Mouse (Mus musculus) ES-Bruce4 (cell line): ENCODE data around the gene Marc2. TPM values are rescaled to one million over a fixed set of nuclear protein-coding genes. Genes with fewer than 3 reads are reported as not detected.

Source experiments
- H3K27ac ChIP-seq: 2 replicates; pipeline ENCODE4 v1.5.1; 2012; ENCODE audit warnings: low read length, inconsistent platforms; ENCODE audit not compliant: insufficient read depth
- H3K27me3 ChIP-seq: 2 replicates; pipeline ENCODE4 v1.6.1; 2012; ENCODE audit warnings: mild to moderate bottlenecking, low read length, inconsistent platforms; ENCODE audit not compliant: control insufficient read depth, poor library complexity, insufficient read depth, severe bottlenecking
- H3K36me3 ChIP-seq: 2 replicates; pipeline ENCODE4 v1.6.1; 2012; ENCODE audit warnings: inconsistent platforms, mild to moderate bottlenecking, low read length, moderate library complexity; ENCODE audit not compliant: control insufficient read depth, poor library complexity, insufficient read depth, severe bottlenecking
- H3K4me1 ChIP-seq: one replicate; pipeline ENCODE4 v1.8.1; 2011; ENCODE audit warnings: low read length; ENCODE audit not compliant: control insufficient read depth, insufficient read depth
- H3K4me3 ChIP-seq: 2 replicates; pipeline ENCODE4 v1.5.1; 2011; ENCODE audit warnings: low read depth, mild to moderate bottlenecking, low read length
- H3K9ac ChIP-seq: 2 replicates; pipeline ENCODE4 v1.6.1; 2012; ENCODE audit warnings: low read depth, mild to moderate bottlenecking, inconsistent platforms; ENCODE audit not compliant: poor library complexity, severe bottlenecking
- H3K9me3 ChIP-seq: replicated peaks from 2 replicates; pipeline ENCODE4 v1.6.1; 2012; ENCODE audit warnings: mild to moderate bottlenecking, low read length, inconsistent platforms; ENCODE audit not compliant: control insufficient read depth, poor library complexity, insufficient read depth, severe bottlenecking
- CTCF ChIP-seq: IDR thresholded peaks from one replicate; pipeline ENCODE4 v1.8.1; 2011; ENCODE audit warnings: low read depth, low read length
- EP300 ChIP-seq: IDR thresholded peaks from 2 replicates; pipeline ENCODE4 v1.6.1; 2011; ENCODE audit warnings: low read depth, low read length; ENCODE audit not compliant: insufficient read depth
- POLR2A ChIP-seq: IDR thresholded peaks from one replicate; pipeline ENCODE4 v1.8.1; 2011; ENCODE audit warnings: low read length; ENCODE audit not compliant: insufficient read depth
- polyA plus RNA-seq: library from polyadenylated mRNA; stranded (reverse); fragments of >200 nt; gene quantifications from 2 replicates; pipeline ENCODE4 v1.2.4, GENCODE M21; 2011; ENCODE audit warnings: low read depth; ENCODE audit not compliant: missing spikeins, insufficient read depth, insufficient read length

Gene Marc2
- polyA plus RNA-seq, 1 experiment = 77.4 TPM

DNA sequence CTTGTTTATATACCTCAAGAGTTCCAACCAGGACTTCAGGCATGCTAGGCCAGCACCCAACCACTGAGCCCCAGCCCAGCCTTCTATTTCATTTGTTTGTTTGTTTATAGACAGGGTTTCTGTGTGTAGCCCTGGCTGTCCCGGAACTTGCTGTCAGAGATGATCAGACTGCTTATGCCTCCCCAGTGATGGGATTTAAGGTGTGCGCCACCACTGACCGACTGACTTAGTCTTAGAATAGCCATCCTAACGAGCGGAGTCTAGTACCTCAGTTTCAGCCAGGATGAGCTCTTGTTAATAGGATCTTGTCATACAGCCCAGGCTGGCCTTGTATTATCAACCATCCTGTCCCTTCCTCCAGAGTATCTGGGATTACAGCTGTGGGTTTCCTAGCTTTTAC, 35.0 kb upstream of the Marc2 start:
- Histone ChIP-seq H3K4me1 (no peaks in the 10 kb centered on the region), H3K36me3 (no peaks in the 10 kb centered on the region), H3K9ac (no peak overlapping the region), H3K9me3 (no peaks in the 10 kb centered on the region), H3K27ac (no peak overlapping the region), H3K4me3 (no peak overlapping the region), H3K27me3 (no peaks in the 10 kb centered on the region)
- TF ChIP-seq CTCF = no peak

DNA sequence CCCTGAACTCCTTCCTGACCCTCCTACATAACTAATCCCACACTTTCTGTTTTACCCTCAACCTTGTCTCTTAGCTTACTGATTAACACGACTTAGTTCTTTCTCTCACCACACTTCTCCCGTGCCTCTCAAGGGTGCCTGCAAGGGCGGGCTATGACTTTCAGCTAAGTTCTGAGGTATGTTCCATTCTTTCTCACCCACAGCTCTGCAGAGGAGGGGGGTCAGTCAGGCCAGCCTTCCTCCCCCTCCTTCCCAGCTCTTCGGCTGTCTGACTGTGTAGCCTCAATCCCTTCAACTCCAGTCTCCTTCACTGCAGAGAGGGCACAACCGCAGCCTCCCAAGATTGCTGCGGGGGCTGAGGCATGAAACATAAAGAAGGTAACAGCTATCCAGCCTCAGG, 32.6 kb upstream of the Marc2 start:
- no peak for TF ChIP-seq POLR2A
- TF ChIP-seq CTCF = no peak
- no peak for TF ChIP-seq EP300
- no peak overlapping the region for H3K27ac ChIP-seq
- no peaks in the 10 kb centered on the region for H3K9me3 ChIP-seq
- no peak overlapping the region for H3K4me3 ChIP-seq
- no peaks in the 10 kb centered on the region for H3K4me1 ChIP-seq
- no peak overlapping the region for H3K9ac ChIP-seq
- no peaks in the 10 kb centered on the region for H3K36me3 ChIP-seq
- no peaks in the 10 kb centered on the region for H3K27me3 ChIP-seq

DNA sequence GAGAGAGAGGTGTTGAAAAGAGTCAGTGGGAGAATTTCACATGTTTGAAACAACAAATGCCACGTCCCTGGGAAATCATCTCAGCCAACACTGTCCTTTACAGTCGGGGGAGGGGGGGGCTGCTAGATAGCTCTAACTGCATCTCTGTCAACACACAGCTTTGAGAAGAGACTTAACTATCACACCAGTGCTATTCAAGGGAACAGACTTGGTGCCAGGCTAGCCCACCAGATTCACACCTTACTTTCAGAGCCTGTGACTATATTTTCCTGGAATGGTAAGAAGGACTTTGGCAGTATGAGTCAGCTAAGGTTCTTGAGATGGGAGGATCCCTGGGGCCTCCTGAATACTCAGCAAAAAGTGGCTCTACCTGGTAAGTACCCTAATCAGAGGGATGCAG, 31.1 kb upstream of the Marc2 start:
- Histone ChIP-seq H3K27me3 (no peaks in the 10 kb centered on the region), H3K4me3 (no peak overlapping the region), H3K4me1 (no peaks in the 10 kb centered on the region), H3K36me3 (no peaks in the 10 kb centered on the region), H3K27ac (no peak overlapping the region), H3K9ac (no peak overlapping the region), H3K9me3 (no peaks in the 10 kb centered on the region)
- TF ChIP-seq EP300 (no peak), POLR2A (no peak), CTCF (no peak)

DNA sequence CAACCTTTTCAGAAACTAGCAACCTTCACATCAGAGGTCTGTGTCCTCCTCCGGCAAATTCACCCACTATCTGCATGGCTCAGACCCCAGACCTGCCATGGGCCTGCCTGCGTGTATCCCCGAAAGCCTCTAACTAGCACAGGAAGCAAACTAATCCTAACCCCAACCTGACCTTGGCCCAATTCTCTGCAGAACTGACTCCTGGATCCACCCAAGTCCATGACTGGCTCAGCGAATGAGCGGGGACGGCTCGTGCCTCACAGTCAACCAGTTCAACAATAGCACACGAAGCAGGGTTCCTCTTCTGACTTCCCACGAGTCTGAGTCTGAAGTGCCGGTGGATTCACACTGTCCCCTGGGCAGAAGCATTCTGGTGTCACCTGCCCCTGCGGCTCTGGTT, 27.7 kb upstream of the Marc2 start:
- Histone ChIP-seq H3K4me1 (no peaks in the 10 kb centered on the region), H3K9me3 (no peaks in the 10 kb centered on the region), H3K27ac (no peak overlapping the region), H3K4me3 (no peak overlapping the region), H3K27me3 (no peaks in the 10 kb centered on the region), H3K9ac (no peak overlapping the region), H3K36me3 (no peaks in the 10 kb centered on the region)
- TF ChIP-seq POLR2A (no peak), EP300 (no peak), CTCF (no peak)

DNA sequence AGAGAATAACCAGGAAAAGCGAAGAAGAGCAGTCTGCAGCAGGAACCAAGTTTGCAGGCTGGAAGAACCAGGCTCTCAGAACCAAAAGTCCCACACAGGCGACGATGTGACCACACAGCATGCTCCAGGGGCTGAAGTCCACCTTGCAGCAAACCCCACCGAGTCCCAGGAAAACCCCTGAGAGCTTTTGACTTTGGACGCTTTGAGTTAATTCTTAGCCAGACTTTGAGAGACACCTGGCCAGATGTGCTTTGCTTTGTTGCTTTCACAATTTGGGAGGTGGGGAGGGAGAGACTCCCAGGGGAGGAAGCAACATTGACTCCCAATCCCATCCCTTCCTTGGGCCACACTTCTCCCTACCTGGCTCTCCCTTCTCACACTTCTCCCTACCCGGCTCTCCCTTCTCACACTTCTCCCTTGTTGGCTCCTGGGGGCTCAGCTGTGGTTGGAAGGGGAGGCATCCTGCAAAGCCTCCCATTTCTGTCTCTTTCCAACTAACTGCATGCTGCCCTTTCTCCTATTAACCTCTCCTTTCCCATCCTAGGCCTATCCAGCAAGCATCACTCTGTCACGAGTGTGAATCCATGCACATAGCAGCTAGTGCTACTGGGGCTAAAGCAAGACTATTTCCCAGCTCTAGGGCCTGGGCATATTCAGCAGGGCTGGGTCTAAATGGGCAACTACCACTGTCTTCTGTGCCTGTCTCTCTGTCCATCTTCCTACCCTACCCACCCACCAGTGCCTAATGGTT, 26.0 kb upstream of the Marc2 start:
- H3K4me1 ChIP-seq = no peaks in the 10 kb centered on the region
- H3K9me3 ChIP-seq = no peaks in the 10 kb centered on the region
- no peaks in the 10 kb centered on the region for H3K27me3 ChIP-seq
- no peaks in the 10 kb centered on the region for H3K36me3 ChIP-seq
- H3K4me3 ChIP-seq = no peak overlapping the region
- no peak overlapping the region for H3K27ac ChIP-seq
- H3K9ac ChIP-seq = no peak overlapping the region
- TF ChIP-seq POLR2A (no peak), CTCF (no peak), EP300 (no peak)

DNA sequence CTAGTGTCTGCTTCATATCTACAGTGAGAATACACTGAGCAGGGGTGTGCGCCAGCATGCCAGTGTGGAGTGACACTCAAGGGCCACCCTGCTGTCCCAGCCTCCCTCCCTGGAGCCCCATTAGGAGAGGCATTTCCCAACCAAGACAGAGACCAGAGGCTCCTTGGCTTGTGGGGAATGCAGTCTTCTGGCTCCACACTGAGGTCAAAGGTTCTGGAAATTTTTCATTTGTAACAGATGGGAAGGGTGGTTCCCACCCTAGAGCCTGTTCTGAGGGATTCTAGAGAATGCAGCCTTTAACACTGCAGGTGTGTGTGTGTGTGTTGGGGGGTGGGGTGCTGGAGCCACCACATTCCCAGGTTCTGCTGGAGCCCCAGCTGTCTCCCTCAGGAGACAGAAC, 25.3 kb upstream of the Marc2 start:
- H3K36me3 ChIP-seq = no peaks in the 10 kb centered on the region
- H3K4me3 ChIP-seq = no peak overlapping the region
- H3K4me1 ChIP-seq = no peaks in the 10 kb centered on the region
- H3K9ac ChIP-seq = no peak overlapping the region
- no peak overlapping the region for H3K27ac ChIP-seq
- H3K27me3 ChIP-seq = no peaks in the 10 kb centered on the region
- TF ChIP-seq POLR2A (no peak), CTCF (no peak), EP300 (no peak)
- H3K9me3 ChIP-seq = no peaks in the 10 kb centered on the region
